Mouse (Mus musculus) liver, adult 2 months (tissue): ENCODE data around the gene Gm3411. TPM values are rescaled to one million over a fixed set of nuclear protein-coding genes. Genes with fewer than 3 reads are reported as not detected.
"Not testable (repeated sequence)": the region's sequence is repeated elsewhere in the genome, so short reads cannot be mapped to it uniquely, and the experiment has no call there.

Experiments used
- DNase-seq: peaks from one replicate; pipeline ENCODE4 v3.0.0-alpha.2; 2011; ENCODE audit warnings: low read depth, low spot score; ENCODE audit errors: extremely low read depth
- H3K27ac ChIP-seq: fragments of 200-500 bp; replicated peaks from 2 replicates; pipeline ENCODE4 v1.5.1; 2012; ENCODE audit warnings: low read depth, mild to moderate bottlenecking, control low read depth, inconsistent platforms, low read length; ENCODE audit not compliant: insufficient read depth
- H3K27me3 ChIP-seq: fragments of 200-500 bp; 2 replicates; pipeline ENCODE4 v1.6.1; 2012; ENCODE audit warnings: mild to moderate bottlenecking, moderate library complexity, low read length, inconsistent platforms; ENCODE audit not compliant: control insufficient read depth, insufficient read depth
- H3K36me3 ChIP-seq: fragments of 200-500 bp; 2 replicates; pipeline ENCODE4 v1.6.1; 2012; ENCODE audit warnings: low read length, inconsistent platforms; ENCODE audit not compliant: control insufficient read depth, insufficient read depth
- H3K4me1 ChIP-seq: fragments of 200-500 bp; 2 replicates; pipeline ENCODE4 v1.6.1; 2011; ENCODE audit warnings: low read length; ENCODE audit not compliant: control insufficient read depth, insufficient read depth
- H3K4me3 ChIP-seq: fragments of 200-500 bp; 2 replicates; pipeline ENCODE4 v1.5.1; 2011; ENCODE audit warnings: low read depth, mild to moderate bottlenecking, control low read depth, low read length, moderate library complexity; ENCODE audit not compliant: insufficient read depth
- H3K79me2 ChIP-seq: fragments of 200-500 bp; 2 replicates; pipeline ENCODE4 v1.6.1; 2012; ENCODE audit warnings: inconsistent platforms, mild to moderate bottlenecking, low read length, moderate library complexity; ENCODE audit not compliant: control insufficient read depth, insufficient read depth
- H3K9ac ChIP-seq: fragments of 200-500 bp; 2 replicates; pipeline ENCODE4 v1.6.1; 2012; ENCODE audit warnings: low read depth, mild to moderate bottlenecking, control low read depth, inconsistent platforms, low read length
- WGBS: fragments of 180-500 bp; shearing (Covaris S2); methylation state at CpG from one replicate; pipeline ENCODE4 v1.1.7; 2018; 5-methylcytosine and 5-hydroxymethylcytosine counted together
- polyA plus RNA-seq: library from polyadenylated mRNA; depleted of rRNA; stranded (reverse); fragments of >200 nt; gene quantifications from 2 replicates; pipeline ENCODE4 v1.2.3, GENCODE M21; 2012; rRNA removed
- total RNA-seq: library from RNA; depleted of rRNA; stranded (reverse); fragments of >200 nt; gene quantifications from 2 replicates; pipeline ENCODE4 v1.2.3, GENCODE M21; 2014; rRNA removed

Gm3411 gene
- total RNA-seq: not detected in 2 replicates
- polyA plus RNA-seq: not detected in 2 replicates

- DNase-seq, H3K27ac ChIP-seq, H3K9ac ChIP-seq: not testable (repeated sequence)
Observed at GRCm38 (mm10) chr14:6286931-6287715, at the start of gene Gm3411. TSS of gene Gm3411 (minus strand) at chr14:6287250.

GRCm38 (mm10) chr14:6304743-6305142 is 17.7 kb upstream of the Gm3411 start, which contains the start of gene Gm21103:
TSS of gene Gm21103 (minus strand) at chr14:6304843.
- H3K4me3 ChIP-seq, H3K27ac ChIP-seq, H3K79me2 ChIP-seq, H3K9ac ChIP-seq, DNase-seq, H3K4me1 ChIP-seq, H3K27me3 ChIP-seq, H3K36me3 ChIP-seq: not testable (repeated sequence)
- 84% methylated on average over 2 of the region's 2 CpGs for WGBS

More at GRCm38 (mm10) chr14:6286931-6287715, at the start of gene Gm3411:
- not testable (repeated sequence) for H3K79me2 ChIP-seq, H3K4me1 ChIP-seq, H3K27me3 ChIP-seq, H3K4me3 ChIP-seq, H3K36me3 ChIP-seq
- 3% methylated on average over 46 of the region's 57 CpGs for WGBS

GRCm38 (mm10) chr14:6219192-6219591 is 67.9 kb downstream of the Gm3411 start, which contains the start of gene Gm21560:
TSS of gene Gm21560 (minus strand) at chr14:6219292.
- H3K27ac ChIP-seq, H3K9ac ChIP-seq, H3K4me3 ChIP-seq, H3K4me1 ChIP-seq, DNase-seq, H3K27me3 ChIP-seq, H3K79me2 ChIP-seq, H3K36me3 ChIP-seq: not testable (repeated sequence)
- 60% methylated on average over 2 of the region's 2 CpGs for WGBS

Other genes starting within 250 kb of the Gm3411 start
- gene Gm6337, start 229.0 kb downstream of the Gm3411 start, total RNA-seq: not detected in 2 replicates
- gene Gm6337, start 229.0 kb downstream of the Gm3411 start, polyA plus RNA-seq: not detected in 2 replicates
- gene Gm8206, start 193.3 kb downstream of the Gm3411 start, total RNA-seq: not detected in 2 replicates
- not detected in 2 replicates for gene Gm8206, start 193.3 kb downstream of the Gm3411 start, polyA plus RNA-seq
- not detected in 2 replicates for gene Gm3468, start 178.6 kb downstream of the Gm3411 start, total RNA-seq
- gene Gm3468, start 178.6 kb downstream of the Gm3411 start, polyA plus RNA-seq: not detected in 2 replicates
- not detected in 2 replicates for gene Gm3476, start 161.4 kb downstream of the Gm3411 start, total RNA-seq
- gene Gm3476, start 161.4 kb downstream of the Gm3411 start, polyA plus RNA-seq: not detected in 2 replicates
- not detected in 2 replicates for gene Gm21560, start 68.0 kb downstream of the Gm3411 start, total RNA-seq
- not detected in 2 replicates for gene Gm21560, start 68.0 kb downstream of the Gm3411 start, polyA plus RNA-seq
- gene Gm21103, start 17.6 kb upstream of the Gm3411 start, total RNA-seq: not detected in 2 replicates
- not detected in 2 replicates for gene Gm21103, start 17.6 kb upstream of the Gm3411 start, polyA plus RNA-seq
- not detected in 2 replicates for gene Gm3618, start 56.4 kb upstream of the Gm3411 start, total RNA-seq
- not detected in 2 replicates for gene Gm3618, start 56.4 kb upstream of the Gm3411 start, polyA plus RNA-seq
- gene Gm16440, start 103.1 kb upstream of the Gm3411 start, total RNA-seq: not detected in 2 replicates
- not detected in 2 replicates for gene Gm16440, start 103.1 kb upstream of the Gm3411 start, polyA plus RNA-seq
- not detected in 2 replicates for gene Gm3591, start 125.2 kb upstream of the Gm3411 start, total RNA-seq
- gene Gm3591, start 125.2 kb upstream of the Gm3411 start, polyA plus RNA-seq: not detected in 2 replicates
- not detected in 2 replicates for gene Gm3594, start 157.4 kb upstream of the Gm3411 start, total RNA-seq
- gene Gm3594, start 157.4 kb upstream of the Gm3411 start, polyA plus RNA-seq: not detected in 2 replicates